In genomic region chr3:55064396-55064795, GRCm38 (mm10) we compare ENCODE assay signal across 9 mouse cellular contexts. TPM values are rescaled to one million over a fixed set of nuclear protein-coding genes. Genes with fewer than 3 reads are reported as not detected.
DNase-seq lines count a peak whose midpoint lies in the region; ATAC-seq lines count a peak whose summit lies in the region.
"Had no signal": no experiment of that assay in that cellular context is flagged by ENCODE, and none has a peak within 500 bp of the region (broad histone marks: within the 10 kb centered on the region; RNA-seq: fewer than 3 reads in every experiment).

No protein-coding gene starts in this region.

- peak; percentile 60; the same call in 1 of the 2 replicates for ATAC-seq in embryonic facial prominence, embryonic 14.5 days (ENCODE audit: low read depth)
- no peak for ATAC-seq in inflammation-experienced regulatory T-cells, adult 6 months

- DNase-seq in MEL-GATA-1-ER (ENCODE audit: extremely low read depth, low read depth): peak; percentile 10
- peak; percentile 77 to 82 for DNase-seq in adrenal gland, postnatal 36 days
- DNase-seq in embryonic facial prominence, embryonic 14.5 days (ENCODE audit: low spot score): peak; percentile 58
- peak; percentile 80 to 85 for DNase-seq in heart, postnatal 14 days
- peak; percentile 65 to 71 for DNase-seq in layer of hippocampus, adult 8-10 months (ENCODE audit: low spot score in 2 of 2)
- peak; percentile 81 for DNase-seq in lung, postnatal 10 days
- peak; percentile 68 for DNase-seq in right cerebral cortex, postnatal 25 days

- no peak overlapping the region for H3K27ac ChIP-seq in embryonic facial prominence, embryonic 14.5 days (replicated peaks; ENCODE audit: low read depth, low read length)
- H3K27ac ChIP-seq: lung, embryonic 15.5 days had no signal

- no peak overlapping the region for H3K9ac ChIP-seq in embryonic facial prominence, embryonic 14.5 days (ENCODE audit: low read depth, low read length)
- H3K9ac ChIP-seq: lung, embryonic 15.5 days had no signal

- WGBS in embryonic facial prominence, embryonic 14.5 days: 11% methylated on average over 2 of the region's 2 CpGs

- intact Hi-C loops in heart, postnatal 14 days (cut with DNase I): loop anchor here (2.0 to 5.0 kb wide), 4 partner anchors 38 to 327 kb away; partner anchors contain the start of genes Alg5 and Exosc8

- H3K4me3 ChIP-seq in embryonic facial prominence, embryonic 14.5 days (ENCODE audit: low read depth, low read length): no peak overlapping the region
- H3K4me3 ChIP-seq: lung, embryonic 15.5 days had no signal

- no peaks in the 10 kb centered on the region for H3K4me1 ChIP-seq in embryonic facial prominence, embryonic 14.5 days (ENCODE audit: control insufficient read depth, insufficient read depth, low read length)
- H3K4me1 ChIP-seq: lung, embryonic 15.5 days had no signal

- H3K9me3 ChIP-seq in embryonic facial prominence, embryonic 14.5 days (ENCODE audit: control insufficient read depth, low read length): no peaks in the 10 kb centered on the region
- H3K9me3 ChIP-seq: lung, embryonic 15.5 days had no signal

- H3K4me2 ChIP-seq in embryonic facial prominence, embryonic 14.5 days (ENCODE audit: low read depth, low read length): no peak overlapping the region
- H3K4me2 ChIP-seq: lung, embryonic 15.5 days had no signal

- no peaks in the 10 kb centered on the region; the same call in 1 of the 2 replicates for H3K27me3 ChIP-seq in embryonic facial prominence, embryonic 14.5 days (replicated peaks; ENCODE audit: control insufficient read depth, insufficient read depth, low read length)

- H3K36me3 ChIP-seq in embryonic facial prominence, embryonic 14.5 days (ENCODE audit: control insufficient read depth, insufficient read depth, low read length): no peaks in the 10 kb centered on the region
- H3K36me3 ChIP-seq: lung, embryonic 15.5 days had no signal

RNA-seq across cellular contexts. Expression of gene Ccna1, which starts 9.1 kb away (rescaled TPM):
- total RNA-seq in adrenal gland, postnatal 36 days (2021): not detected
- 2.2 and 5.1 TPM in 2 replicates for polyA plus RNA-seq in embryonic facial prominence, embryonic 14.5 days (2014; fragmentation: Nextera tagmentation; extraction: Ambion mirVana)
- total RNA-seq in heart, postnatal 14 days (2021): under 1 TPM; 0.26 to 0.37 TPM
- total RNA-seq in layer of hippocampus, adult 8-10 months (2022): 1 to 10 TPM; 2.1 to 4.2 (median 2.6) TPM
- not detected for polyA plus RNA-seq in inflammation-experienced regulatory T-cells, adult 6 months (2017; shearing (Covaris generic))

RNA-seq across cellular contexts. Expression of gene Spg20, which starts 47.5 kb away (rescaled TPM):
- total RNA-seq in adrenal gland, postnatal 36 days (2021): 10 to 100 TPM; 40.6 to 59.0 TPM
- 67.3 and 78.3 TPM in 2 replicates for polyA plus RNA-seq in embryonic facial prominence, embryonic 14.5 days (2014; fragmentation: Nextera tagmentation; extraction: Ambion mirVana)
- 10 to 100 TPM; 32.5 to 35.6 TPM for total RNA-seq in heart, postnatal 14 days (2021)
- total RNA-seq in layer of hippocampus, adult 8-10 months (2022): 10 to 100 TPM; 41.3 to 56.1 (median 50.2) TPM
- 10 to 100 TPM; 19.9 to 22.3 (median 20.6) TPM for polyA plus RNA-seq in inflammation-experienced regulatory T-cells, adult 6 months (2017; shearing (Covaris generic))

Comparison
In these comparisons a context has a peak if more than half of its experiments do, and no peak if none do; other contexts are left out.
1. DNase-seq: peak in every context shown above with its lines; median percentile 82 in heart, postnatal 14 days; 81 in lung, postnatal 10 days; 80 in adrenal gland, postnatal 36 days; 68 in layer of hippocampus, adult 8-10 months; 68 in right cerebral cortex, postnatal 25 days; 58 in embryonic facial prominence, embryonic 14.5 days; 10 in MEL-GATA-1-ER.